Mouse (Mus musculus): ENCODE data around the gene Tbpl1. TPM values are rescaled to one million over a fixed set of nuclear protein-coding genes. Genes with fewer than 3 reads are reported as not detected.

Gene Tbpl1
- polyA plus RNA-seq, 1 experiment = 72.5 TPM

- H3ac ChIP-seq (ENCODE audit: control insufficient read depth, insufficient read length) = no peak overlapping the region
- H3K27me3 ChIP-seq (ENCODE audit: control insufficient read depth, insufficient read depth, insufficient read length) = peaks cover 25% of the 10 kb centered on the region
- TF ChIP-seq MAX (IDR thresholded peaks at IDR 0.05; ENCODE audit: low read depth) = no peak
- TF ChIP-seq USF1 (IDR thresholded peaks at IDR 0.05; ENCODE audit: low read depth) = no peak
- no peak for TF ChIP-seq CEBPB (IDR thresholded peaks at IDR 0.05; ENCODE audit: insufficient read depth, poor library complexity, severe bottlenecking)
- no peak for TF ChIP-seq POLR2AphosphoS2 (IDR thresholded peaks at IDR 0.05; ENCODE audit: insufficient read length, low read depth)
- no peak for TF ChIP-seq SRF (IDR thresholded peaks at IDR 0.05; ENCODE audit: control insufficient read depth, insufficient read length, low read depth)
- TF ChIP-seq TCF3 (IDR thresholded peaks at IDR 0.05; ENCODE audit: insufficient read length, low read depth) = no peak
- no peak for TF ChIP-seq POLR2A (IDR thresholded peaks at IDR 0.05; ENCODE audit: insufficient read length, low read depth)
- no peak for TF ChIP-seq MYOG (IDR thresholded peaks at IDR 0.05; ENCODE audit: control insufficient read depth in 1 of 3, insufficient read depth in 1 of 3, insufficient read length in 2 of 3, low read depth in 2 of 3)
- no peak for TF ChIP-seq TCF12 (IDR thresholded peaks at IDR 0.05; ENCODE audit: insufficient read depth, poor library complexity, severe bottlenecking)
- no peak for TF ChIP-seq E2F4 (IDR thresholded peaks at IDR 0.05; ENCODE audit: insufficient read depth)
- no peak for TF ChIP-seq MYOD1 (IDR thresholded peaks at IDR 0.05; ENCODE audit: control insufficient read depth in 1 of 3, insufficient read length in 2 of 3, low read depth in 2 of 3)
- no peak for TF ChIP-seq REST (IDR thresholded peaks at IDR 0.05; ENCODE audit: insufficient read depth, insufficient read length)
- no peak overlapping the region for H3K4me2 ChIP-seq (ENCODE audit: low read depth)
- H3K4me3 ChIP-seq = no peak overlapping the region
- H3K79me2 ChIP-seq (ENCODE audit: control insufficient read depth, insufficient read depth) = no peaks in the 10 kb centered on the region
- no peaks in the 10 kb centered on the region for H3K36me3 ChIP-seq (ENCODE audit: control insufficient read depth, insufficient read depth)
These were observed 14.2 kb upstream of the Tbpl1 start for GRCm38 (mm10) chr10:22745922-22746321.

- no peaks in the 10 kb centered on the region for H3K27me3 ChIP-seq (ENCODE audit: control insufficient read depth, insufficient read depth, insufficient read length)
- H3K79me2 ChIP-seq (ENCODE audit: control insufficient read depth, insufficient read depth) = peaks cover 35% of the 10 kb centered on the region
- H3ac ChIP-seq (ENCODE audit: control insufficient read depth, insufficient read length) = peak overlapping the region; percentile 87
- no peaks in the 10 kb centered on the region for H3K36me3 ChIP-seq (ENCODE audit: control insufficient read depth, insufficient read depth)
- no peak for TF ChIP-seq TCF3 (IDR thresholded peaks at IDR 0.05; ENCODE audit: insufficient read length, low read depth)
- peak; percentile 22 for TF ChIP-seq POLR2AphosphoS2 (IDR thresholded peaks at IDR 0.05; ENCODE audit: insufficient read length, low read depth)
- H3K4me3 ChIP-seq = peak overlapping the region; percentile 90
- H3K4me2 ChIP-seq (ENCODE audit: low read depth) = peak overlapping the region; percentile 80
These were observed 443 bp upstream of the Tbpl1 start for GRCm38 (mm10) chr10:22732181-22732580.

GRCm38 (mm10) chr10:22730992-22731271, 806 bp downstream of the Tbpl1 start:
- Histone ChIP-seq H3K79me2 (ENCODE audit: control insufficient read depth, insufficient read depth) (peaks cover 48% of the 10 kb centered on the region), H3K4me3 (peak overlapping the region; percentile 90), H3ac (ENCODE audit: control insufficient read depth, insufficient read length) (peak overlapping the region; percentile 87), H3K4me2 (ENCODE audit: low read depth) (no peak overlapping the region), H3K36me3 (ENCODE audit: control insufficient read depth, insufficient read depth) (no peaks in the 10 kb centered on the region), H3K27me3 (ENCODE audit: control insufficient read depth, insufficient read depth, insufficient read length) (no peaks in the 10 kb centered on the region)
- no peak for TF ChIP-seq USF1 (IDR thresholded peaks at IDR 0.05; ENCODE audit: low read depth)
- no peak for TF ChIP-seq TCF3 (IDR thresholded peaks at IDR 0.05; ENCODE audit: insufficient read length, low read depth)
- TF ChIP-seq POLR2A (IDR thresholded peaks at IDR 0.05; ENCODE audit: insufficient read length, low read depth) = no peak
- no peak for TF ChIP-seq E2F4 (IDR thresholded peaks at IDR 0.05; ENCODE audit: insufficient read depth)
- TF ChIP-seq MAX (IDR thresholded peaks at IDR 0.05; ENCODE audit: low read depth) = no peak
- no peak for TF ChIP-seq TCF12 (IDR thresholded peaks at IDR 0.05; ENCODE audit: insufficient read depth, poor library complexity, severe bottlenecking)
- no peak for TF ChIP-seq CEBPB (IDR thresholded peaks at IDR 0.05; ENCODE audit: insufficient read depth, poor library complexity, severe bottlenecking)
- no peak for TF ChIP-seq REST (IDR thresholded peaks at IDR 0.05; ENCODE audit: insufficient read depth, insufficient read length)
- TF ChIP-seq POLR2AphosphoS2 (IDR thresholded peaks at IDR 0.05; ENCODE audit: insufficient read length, low read depth) = no peak
- no peak for TF ChIP-seq MYOD1 (IDR thresholded peaks at IDR 0.05; ENCODE audit: control insufficient read depth in 1 of 3, insufficient read length in 2 of 3, low read depth in 2 of 3)
- TF ChIP-seq MYOG (IDR thresholded peaks at IDR 0.05; ENCODE audit: control insufficient read depth in 1 of 3, insufficient read depth in 1 of 3, insufficient read length in 2 of 3, low read depth in 2 of 3) = no peak
- no peak for TF ChIP-seq SRF (IDR thresholded peaks at IDR 0.05; ENCODE audit: control insufficient read depth, insufficient read length, low read depth)

GRCm38 (mm10) chr10:22730266-22730991, 1.3 kb downstream of the Tbpl1 start:
- TF ChIP-seq POLR2A (IDR thresholded peaks at IDR 0.05; ENCODE audit: insufficient read length, low read depth) (peak; percentile 54), TCF3 (IDR thresholded peaks at IDR 0.05; ENCODE audit: insufficient read length, low read depth) (no peak), REST (IDR thresholded peaks at IDR 0.05; ENCODE audit: insufficient read depth, insufficient read length) (no peak), POLR2AphosphoS2 (IDR thresholded peaks at IDR 0.05; ENCODE audit: insufficient read length, low read depth) (peak; percentile 53), E2F4 (IDR thresholded peaks at IDR 0.05; ENCODE audit: insufficient read depth) (no peak), TCF12 (IDR thresholded peaks at IDR 0.05; ENCODE audit: insufficient read depth, poor library complexity, severe bottlenecking) (no peak), MYOG (IDR thresholded peaks at IDR 0.05; ENCODE audit: control insufficient read depth in 1 of 3, insufficient read depth in 1 of 3, insufficient read length in 2 of 3, low read depth in 2 of 3) (peak in 2 of 3 experiments; percentile 29 to 72), USF1 (IDR thresholded peaks at IDR 0.05; ENCODE audit: low read depth) (no peak), SRF (IDR thresholded peaks at IDR 0.05; ENCODE audit: control insufficient read depth, insufficient read length, low read depth) (no peak), MYOD1 (IDR thresholded peaks at IDR 0.05; ENCODE audit: control insufficient read depth in 1 of 3, insufficient read length in 2 of 3, low read depth in 2 of 3) (peak in 2 of 3 experiments; percentile 62 to 67)
- peaks cover 53% of the 10 kb centered on the region for H3K79me2 ChIP-seq (ENCODE audit: control insufficient read depth, insufficient read depth)
- peak overlapping the region; percentile 87 for H3ac ChIP-seq (ENCODE audit: control insufficient read depth, insufficient read length)
- peak overlapping the region; percentile 90 for H3K4me3 ChIP-seq
- no peaks in the 10 kb centered on the region for H3K36me3 ChIP-seq (ENCODE audit: control insufficient read depth, insufficient read depth)
- H3K27me3 ChIP-seq (ENCODE audit: control insufficient read depth, insufficient read depth, insufficient read length) = no peaks in the 10 kb centered on the region
- peak overlapping the region; percentile 70 for H3K4me2 ChIP-seq (ENCODE audit: low read depth)

- no peak overlapping the region for H3ac ChIP-seq (ENCODE audit: control insufficient read depth, insufficient read length)
- peak overlapping the region; percentile 70 for H3K4me2 ChIP-seq (ENCODE audit: low read depth)
- H3K79me2 ChIP-seq (ENCODE audit: control insufficient read depth, insufficient read depth) = peaks cover 75% of the 10 kb centered on the region
- no peaks in the 10 kb centered on the region for H3K36me3 ChIP-seq (ENCODE audit: control insufficient read depth, insufficient read depth)
- TF ChIP-seq CEBPB (IDR thresholded peaks at IDR 0.05; ENCODE audit: insufficient read depth, poor library complexity, severe bottlenecking) (peak; percentile 87), SRF (IDR thresholded peaks at IDR 0.05; ENCODE audit: control insufficient read depth, insufficient read length, low read depth) (no peak), MAX (IDR thresholded peaks at IDR 0.05; ENCODE audit: low read depth) (peak; percentile 37), REST (IDR thresholded peaks at IDR 0.05; ENCODE audit: insufficient read depth, insufficient read length) (no peak), POLR2A (IDR thresholded peaks at IDR 0.05; ENCODE audit: insufficient read length, low read depth) (no peak)
- no peaks in the 10 kb centered on the region for H3K27me3 ChIP-seq (ENCODE audit: control insufficient read depth, insufficient read depth, insufficient read length)
- no peak overlapping the region for H3K4me3 ChIP-seq
These were observed 3.5 kb downstream of the Tbpl1 start for GRCm38 (mm10) chr10:22728257-22728656.

Data from myocyte (in vitro differentiated cells).